Mouse (Mus musculus): ENCODE results near the gene Uggt2. TPM values are rescaled to one million over a fixed set of nuclear protein-coding genes. Genes with fewer than 3 reads are reported as not detected.

Uggt2 gene
- polyA plus RNA-seq, 1 experiment from 2014 or later: 36.4 TPM

Other genes with a start within 250 kb of the Uggt2 start
- 90.3 and 130 TPM in 2 replicates for gene Dzip1, start 174.0 kb downstream of the Uggt2 start, polyA plus RNA-seq (2014; fragmentation: Nextera tagmentation; extraction: Ambion mirVana)
- gene Dnajc3, start 161.5 kb downstream of the Uggt2 start, polyA plus RNA-seq (2014; fragmentation: Nextera tagmentation; extraction: Ambion mirVana): 21.7 and 25.0 TPM in 2 replicates
- 2.7 and 6.5 TPM in 2 replicates for gene Hs6st3, start 38.9 kb upstream of the Uggt2 start, polyA plus RNA-seq (2014; fragmentation: Nextera tagmentation; extraction: Ambion mirVana)

Measured in neural tube, embryonic 14.5 days (tissue).